Mouse (Mus musculus) MEL (cell line): ENCODE data around the gene Cox6b2. TPM values are rescaled to one million over a fixed set of nuclear protein-coding genes. Genes with fewer than 3 reads are reported as not detected.

Experiments
- DNase-seq: peaks from one replicate; pipeline ENCODE4 v3.0.0; 2011; ENCODE audit warnings: low read depth, low spot score
- H3K27ac ChIP-seq: 2 replicates; pipeline ENCODE4 v1.5.1; 2012; ENCODE audit warnings: low read depth, mild to moderate bottlenecking, control low read depth, low read length, moderate library complexity; ENCODE audit not compliant: control insufficient read depth
- H3K27me3 ChIP-seq, 2 experiments: fragments of 150-350 bp in 1 of 2; sonication (generic) in 1 of 2; 2 replicates each; pipeline ENCODE4 v1.6.1; 2012; ENCODE audit warnings: low read length in 2 of 2, mild to moderate bottlenecking in 2 of 2, improper control_type of control experiment in 1 of 2, moderate library complexity in 1 of 2; ENCODE audit not compliant: insufficient read depth in 2 of 2, control insufficient read depth in 1 of 2
- H3K36me3 ChIP-seq, 2 experiments: 2 replicates each; pipeline ENCODE4 v1.6.1; 2012 to 2014; ENCODE audit warnings: low read length in 2 of 2, improper control_type of control experiment in 1 of 2, inconsistent platforms in 1 of 2, mild to moderate bottlenecking in 1 of 2; ENCODE audit not compliant: insufficient read depth in 2 of 2, control insufficient read depth in 1 of 2
- H3K4me1 ChIP-seq, 2 experiments: fragments of 150-350 bp in 1 of 2; sonication (generic) in 1 of 2; 2 replicates each; pipeline ENCODE4 v1.6.1; 2012; ENCODE audit warnings: low read length in 2 of 2, improper control_type of control experiment in 1 of 2, mild to moderate bottlenecking in 1 of 2; ENCODE audit not compliant: insufficient read depth in 2 of 2, control insufficient read depth in 1 of 2
- H3K4me3 ChIP-seq, 2 experiments: fragments of 150-350 bp in 1 of 2; sonication (generic) in 1 of 2; 2 replicates each; pipeline ENCODE4 v1.5.1; 2012; ENCODE audit warnings: low read depth in 2 of 2, low read length in 2 of 2, mild to moderate bottlenecking in 2 of 2, moderate library complexity in 2 of 2, control low read depth in 1 of 2, improper control_type of control experiment in 1 of 2; ENCODE audit not compliant: control insufficient read depth in 1 of 2, insufficient read depth in 1 of 2
- H3K79me2 ChIP-seq: 2 replicates; pipeline ENCODE4 v1.6.1; 2012; ENCODE audit warnings: mild to moderate bottlenecking, low read length, moderate library complexity; ENCODE audit not compliant: control insufficient read depth, poor library complexity, insufficient read depth
- H3K9ac ChIP-seq: 2 replicates; pipeline ENCODE4 v1.6.1; 2012; ENCODE audit warnings: low read depth, mild to moderate bottlenecking, control low read depth, low read length, moderate library complexity; ENCODE audit not compliant: control insufficient read depth, poor library complexity, severe bottlenecking
- H3K9me3 ChIP-seq: fragments of 150-350 bp; sonication (generic); replicated peaks from 2 replicates; pipeline ENCODE4 v1.6.1; 2012; ENCODE audit warnings: mild to moderate bottlenecking, low read length, improper control_type of control experiment, moderate library complexity; ENCODE audit not compliant: insufficient read depth
- CHD2 ChIP-seq: IDR thresholded peaks from 2 replicates; pipeline ENCODE4 v1.6.1; 2011; ENCODE audit warnings: low read length, improper control_type of control experiment
- CTCF ChIP-seq, 3 experiments: IDR thresholded peaks in 2 of 3; conservative IDR thresholded peaks in 1 of 3; 2 replicates each; pipeline ENCODE4 v1.5.1; 2011 to 2012; ENCODE audit warnings: low read length in 3 of 3, low read depth in 2 of 3, mild to moderate bottlenecking in 2 of 3, improper control_type of control experiment in 1 of 3, inconsistent platforms in 1 of 3, mixed read lengths in 1 of 3, moderate library complexity in 1 of 3; ENCODE audit not compliant: control insufficient read depth in 1 of 3, insufficient read depth in 1 of 3, poor library complexity in 1 of 3, severe bottlenecking in 1 of 3
- E2F4 ChIP-seq: IDR thresholded peaks from 2 replicates; pipeline ENCODE4 v1.6.1; 2011; ENCODE audit warnings: low read depth, low read length, improper control_type of control experiment, borderline replicate concordance
- ELF1 ChIP-seq: IDR thresholded peaks from 2 replicates; pipeline ENCODE4 v1.6.1; 2014; ENCODE audit warnings: low read depth, mild to moderate bottlenecking, inconsistent platforms, low read length, improper control_type of control experiment, moderate library complexity
- EP300 ChIP-seq, 2 experiments: IDR thresholded peaks; 2 replicates each; pipeline ENCODE4 v1.6.1; 2011; ENCODE audit warnings: improper control_type of control experiment in 2 of 2, low read length in 2 of 2, low read depth in 1 of 2, mild to moderate bottlenecking in 1 of 2
- GABPA ChIP-seq: IDR thresholded peaks from 2 replicates; pipeline ENCODE4 v1.6.1; 2012; ENCODE audit warnings: low read depth, mild to moderate bottlenecking, inconsistent platforms, low read length, improper control_type of control experiment, moderate library complexity
- GATA1 ChIP-seq: IDR thresholded peaks from 2 replicates; pipeline ENCODE4 v1.6.1; 2011; ENCODE audit warnings: low read depth, low read length, improper control_type of control experiment
- KAT2A ChIP-seq: conservative IDR thresholded peaks from 2 replicates; pipeline ENCODE4 v1.6.1; 2012; ENCODE audit warnings: low read depth, low read length, improper control_type of control experiment, inconsistent platforms
- MAZ ChIP-seq: IDR thresholded peaks from 2 replicates; pipeline ENCODE4 v1.6.1; 2012; ENCODE audit warnings: low read depth, mild to moderate bottlenecking, inconsistent platforms, low read length, improper control_type of control experiment
- MXI1 ChIP-seq: IDR thresholded peaks from 2 replicates; pipeline ENCODE4 v1.6.1; 2011; ENCODE audit warnings: mild to moderate bottlenecking, low read depth, low read length, improper control_type of control experiment
- MYC ChIP-seq: IDR thresholded peaks from 2 replicates; pipeline ENCODE4 v1.6.1; 2011; ENCODE audit warnings: low read depth, mild to moderate bottlenecking, low read length, improper control_type of control experiment, moderate library complexity
- NELFE ChIP-seq: IDR thresholded peaks from 2 replicates; pipeline ENCODE4 v1.6.1; 2011; ENCODE audit warnings: low read depth, low read length, improper control_type of control experiment
- NRF1 ChIP-seq: IDR thresholded peaks from 2 replicates; pipeline ENCODE4 v1.6.1; 2014; ENCODE audit warnings: low read depth, mild to moderate bottlenecking, inconsistent platforms, low read length, improper control_type of control experiment, moderate library complexity; ENCODE audit not compliant: poor library complexity, insufficient read depth, severe bottlenecking
- SMC3 ChIP-seq: IDR thresholded peaks from 2 replicates; pipeline ENCODE4 v1.6.1; 2011; ENCODE audit warnings: low read depth, low read length, improper control_type of control experiment
- USF1 ChIP-seq: IDR thresholded peaks from 2 replicates; pipeline ENCODE4 v1.6.1; 2014; ENCODE audit warnings: low read depth, mild to moderate bottlenecking, inconsistent platforms, low read length, improper control_type of control experiment, moderate library complexity
- USF2 ChIP-seq, 2 experiments: IDR thresholded peaks; 2 replicates each; pipeline ENCODE4 v1.6.1; 2011 to 2012; ENCODE audit warnings: improper control_type of control experiment in 2 of 2, low read length in 2 of 2, borderline replicate concordance in 1 of 2, inconsistent platforms in 1 of 2, low read depth in 1 of 2, mild to moderate bottlenecking in 1 of 2; ENCODE audit not compliant: insufficient read depth in 1 of 2
- ZC3H11A ChIP-seq: IDR thresholded peaks from 2 replicates; pipeline ENCODE4 v1.6.1; 2012; ENCODE audit warnings: low read depth, mild to moderate bottlenecking, inconsistent platforms, low read length, improper control_type of control experiment
- ZNF384 ChIP-seq: IDR thresholded peaks from 2 replicates; pipeline ENCODE4 v1.6.1; 2012; ENCODE audit warnings: low read depth, mild to moderate bottlenecking, inconsistent platforms, low read length, improper control_type of control experiment
- polyA plus RNA-seq, 2 experiments: library from polyadenylated mRNA; stranded (reverse) in 1 of 2; unstranded in 1 of 2; fragments of >175 nt in 1 of 2; fragments of >200 nt in 1 of 2; gene quantifications; 2 replicates each; pipeline versions ENCODE4 v1.2.1 to v1.2.4; 2012; ENCODE audit warnings: low replicate concordance in 2 of 2, low read depth in 1 of 2; ENCODE audit not compliant: insufficient read length in 2 of 2, insufficient read depth in 1 of 2, missing spikeins in 1 of 2
- total RNA-seq: library from RNA; depleted of rRNA; stranded (reverse); fragments of 300-350 nt; gene quantifications from 2 replicates; pipeline ENCODE4 v1.2.3, GENCODE M21; 2012

Cox6b2 gene
- total and polyA plus RNA-seq, 3 experiments: 8.7 to 36.3 TPM; not detected in 1

- no peak overlapping the region for H3K9ac ChIP-seq
- peaks cover 0 to 4% of the 10 kb centered on the region in 2 experiments; a peak in 2 of 4 replicates for H3K36me3 ChIP-seq
- no peaks in the 10 kb centered on the region for H3K9me3 ChIP-seq
- no peak overlapping the region for H3K27ac ChIP-seq
- TF ChIP-seq GATA1 (no peak), EP300 (IDR thresholded peaks at IDR 0.05; ENCODE audit: low read depth in 1 of 2, low read length in 2 of 2) (no peak), NELFE (no peak), SMC3 (no peak), USF1 (no peak), GABPA (no peak), NRF1 (no peak), CTCF (IDR thresholded peaks at IDR 0.05 in 2 of 3, conservative IDR thresholded peaks at IDR 0.05 in 1 of 3; ENCODE audit: control insufficient read depth in 1 of 3, insufficient read depth in 1 of 3, low read depth in 2 of 3, low read length in 3 of 3, poor library complexity in 1 of 3, severe bottlenecking in 1 of 3) (no peak), E2F4 (no peak), ZNF384 (no peak), USF2 (IDR thresholded peaks at IDR 0.05; ENCODE audit: borderline replicate concordance in 1 of 2, insufficient read depth in 1 of 2, low read depth in 1 of 2, low read length in 2 of 2) (no peak), MYC (no peak), ZC3H11A (no peak), MXI1 (no peak), KAT2A (no peak), CHD2 (no peak), MAZ (no peak), ELF1 (no peak)
- peaks cover 2 to 10% of the 10 kb centered on the region in 2 experiments for H3K4me1 ChIP-seq
- DNase-seq: no peak
- no peak overlapping the region for H3K4me3 ChIP-seq
- H3K79me2 ChIP-seq: no peaks in the 10 kb centered on the region; the same call in 1 of the 2 replicates
- no peaks in the 10 kb centered on the region for H3K27me3 ChIP-seq
These were observed 10.4 kb downstream of the Cox6b2 start for GRCm38 (mm10) chr7:4742482-4742819.

DNA sequence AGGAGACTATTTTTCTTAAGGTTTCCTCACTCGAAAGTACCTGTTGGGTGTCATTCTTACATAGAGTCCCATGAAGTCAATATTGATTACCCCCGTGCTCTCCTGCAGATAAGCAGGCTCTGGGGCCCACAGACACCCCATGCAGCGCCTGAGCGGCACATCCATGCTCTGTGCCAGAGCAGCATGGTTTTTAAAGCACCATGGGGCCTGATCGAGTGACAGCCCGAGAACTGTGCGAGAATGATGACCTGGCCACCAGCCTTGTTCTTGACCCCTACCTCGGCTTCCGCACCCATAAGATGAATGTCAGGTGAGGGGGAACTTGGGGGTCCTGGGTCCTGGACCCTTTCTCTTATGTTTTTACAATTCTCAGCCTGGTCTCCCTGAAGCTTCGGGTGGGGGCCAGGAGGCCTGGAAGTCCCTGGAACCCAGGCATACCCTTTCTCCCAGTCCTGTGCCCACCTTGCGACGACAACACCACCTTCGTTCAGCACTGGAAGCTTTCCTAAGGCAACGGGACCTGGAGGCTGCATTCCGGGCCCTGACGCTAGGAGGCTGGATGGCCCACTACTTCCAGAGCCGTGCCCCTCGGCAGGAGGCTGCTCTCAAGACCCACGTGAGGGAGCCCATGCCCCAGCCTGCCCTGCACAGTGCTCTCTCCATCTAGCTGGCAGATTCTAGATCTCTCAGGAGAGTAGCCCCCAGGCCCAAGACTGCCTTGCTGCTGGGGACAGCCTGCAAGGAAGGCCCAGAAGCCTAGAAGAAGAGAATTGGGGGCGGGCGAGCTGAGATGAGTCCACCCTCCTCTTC, 11.0 kb downstream of the Cox6b2 start:
- H3K27ac ChIP-seq: no peak overlapping the region; the same call in 1 of the 2 replicates
- peak overlapping the region in 1 of 2 experiments; percentile 58; a peak in 1 of 4 replicates for H3K4me3 ChIP-seq
- TF ChIP-seq MXI1 (0 out of 2 replicates have a peak, but pooled peaks have one; percentile 0), USF1 (no peak)
- TF ChIP-seq, all 39 proteins: peak for 1
- peaks cover 0 to 4% of the 10 kb centered on the region in 2 experiments; a peak in 2 of 4 replicates for H3K36me3 ChIP-seq
- H3K27me3 ChIP-seq: no peaks in the 10 kb centered on the region
- no peak for DNase-seq
- H3K4me1 ChIP-seq: peaks cover 2 to 10% of the 10 kb centered on the region in 2 experiments
- no peaks in the 10 kb centered on the region; the same call in 1 of the 2 replicates for H3K79me2 ChIP-seq
- H3K9me3 ChIP-seq: no peaks in the 10 kb centered on the region
- no peak overlapping the region for H3K9ac ChIP-seq
